Mouse (Mus musculus): ENCODE data around the gene Oas1f. TPM values are rescaled to one million over a fixed set of nuclear protein-coding genes. Genes with fewer than 3 reads are reported as not detected.
"Not testable (repeated sequence)": the region's sequence is repeated elsewhere in the genome, so short reads cannot be mapped to it uniquely, and the experiment has no call there.

Gene Oas1f
- total RNA-seq, 2 experiments from 2014 or later, result not detected

GRCm38 (mm10) chr5:120900666-120901065 lies 53.5 kb downstream of the Oas1f start:
- intact Hi-C loops (cut with DNase I), result no loop called here
- DNase-seq (ENCODE audit: low spot score in 2 of 2), result no peak

- intact Hi-C loops (cut with DNase I), result loop anchor here (2.0 kb wide), 1 partner anchor 15 kb away; the partner anchor contains the start of gene Oas1g
- DNase-seq (ENCODE audit: low spot score in 2 of 2), result no peak
Measured at GRCm38 (mm10) chr5:120902056-120902455, 54.9 kb downstream of the Oas1f start.

GRCm38 (mm10) chr5:120906791-120907733 lies 59.9 kb downstream of the Oas1f start, which contains the start of gene Oas1a:
Gene Oas1a (minus strand): TSS chr5:120907521.
- DNase-seq (ENCODE audit: low spot score in 2 of 2); intact Hi-C loops (cut with DNase I): not testable (repeated sequence)

Small RNA genes lying within 50 kb of the gene (microRNA-seq; reads per million reads assigned to microRNA genes)
- 0 reads per million in 2 experiments for gene Gm22907

Other genes with a start within 250 kb of the Oas1f start
- 10 to 100 TPM; 31.4 to 32.6 TPM for gene Rita1, start 234.8 kb upstream of the Oas1f start, total RNA-seq (2021)
- 10 to 100 TPM; 38.7 to 39.6 TPM for gene Ddx54, start 234.6 kb upstream of the Oas1f start, total RNA-seq (2021)
- gene Cfap73, start 213.1 kb upstream of the Oas1f start, total RNA-seq (2021), result not detected
- gene Rasal1, start 198.6 kb upstream of the Oas1f start, total RNA-seq (2021), result 10 to 100 TPM; 81.0 to 82.3 TPM
- 10 to 100 TPM; 68.9 to 71.2 TPM for gene Dtx1, start 135.4 kb upstream of the Oas1f start, total RNA-seq (2021)
- under 1 TPM in 1 of 2 experiments, not detected in 1; 0.30 TPM for gene Oas2, start 97.5 kb upstream of the Oas1f start, total RNA-seq (2021)
- not detected for gene Oas3, start 69.7 kb upstream of the Oas1f start, total RNA-seq (2021)
- not detected for gene Oas1e, start 51.8 kb upstream of the Oas1f start, total RNA-seq (2021)
- gene Oas1c, start 34.9 kb upstream of the Oas1f start, total RNA-seq (2021), result under 1 TPM; 0.66 to 0.94 TPM
- not detected for gene Oas1h, start 14.1 kb downstream of the Oas1f start, total RNA-seq (2021)
- gene Oas1g, start 40.2 kb downstream of the Oas1f start, total RNA-seq (2021), result under 1 TPM in 1 of 2 experiments, not detected in 1; 0.30 TPM
- under 1 TPM in 1 of 2 experiments, not detected in 1; 0.25 TPM for gene Oas1a, start 60.2 kb downstream of the Oas1f start, total RNA-seq (2021)
- gene Oas1d, start 67.2 kb downstream of the Oas1f start, total RNA-seq (2021), result not detected
- 100 to 1,000 TPM; 314 to 322 TPM for gene Rph3a, start 162.7 kb downstream of the Oas1f start, total RNA-seq (2021)

Measured in left cerebral cortex, postnatal 25 days (tissue).